Mouse (Mus musculus) left cerebral cortex, postnatal 14 days (tissue): Measurements from ENCODE around the gene Ppcdc. TPM values are rescaled to one million over a fixed set of nuclear protein-coding genes. Genes with fewer than 3 reads are reported as not detected.
"Not testable (repeated sequence)": the region's sequence is repeated elsewhere in the genome, so short reads cannot be mapped to it uniquely, and the experiment has no call there.

Experiments used
- DNase-seq, 2 experiments: peaks; one replicate each; pipeline ENCODE4 v3.0.0; 2021 to 2022; ENCODE audit warnings: low spot score in 2 of 2, mixed read lengths in 1 of 2
- intact Hi-C: fragments of 180-260 bp; cut with DNase I; formaldehyde crosslinking; loops from one replicate; pipeline ENCODE4 v1.15.1; 2025
- total RNA-seq, 2 experiments: library from RNA; stranded (reverse); gene quantifications; 2 replicates each; pipeline ENCODE4 v1.2.3; 2021

Ppcdc gene
- total RNA-seq, 2 experiments from 2014 or later = 14.4 to 14.7 TPM

DNA sequence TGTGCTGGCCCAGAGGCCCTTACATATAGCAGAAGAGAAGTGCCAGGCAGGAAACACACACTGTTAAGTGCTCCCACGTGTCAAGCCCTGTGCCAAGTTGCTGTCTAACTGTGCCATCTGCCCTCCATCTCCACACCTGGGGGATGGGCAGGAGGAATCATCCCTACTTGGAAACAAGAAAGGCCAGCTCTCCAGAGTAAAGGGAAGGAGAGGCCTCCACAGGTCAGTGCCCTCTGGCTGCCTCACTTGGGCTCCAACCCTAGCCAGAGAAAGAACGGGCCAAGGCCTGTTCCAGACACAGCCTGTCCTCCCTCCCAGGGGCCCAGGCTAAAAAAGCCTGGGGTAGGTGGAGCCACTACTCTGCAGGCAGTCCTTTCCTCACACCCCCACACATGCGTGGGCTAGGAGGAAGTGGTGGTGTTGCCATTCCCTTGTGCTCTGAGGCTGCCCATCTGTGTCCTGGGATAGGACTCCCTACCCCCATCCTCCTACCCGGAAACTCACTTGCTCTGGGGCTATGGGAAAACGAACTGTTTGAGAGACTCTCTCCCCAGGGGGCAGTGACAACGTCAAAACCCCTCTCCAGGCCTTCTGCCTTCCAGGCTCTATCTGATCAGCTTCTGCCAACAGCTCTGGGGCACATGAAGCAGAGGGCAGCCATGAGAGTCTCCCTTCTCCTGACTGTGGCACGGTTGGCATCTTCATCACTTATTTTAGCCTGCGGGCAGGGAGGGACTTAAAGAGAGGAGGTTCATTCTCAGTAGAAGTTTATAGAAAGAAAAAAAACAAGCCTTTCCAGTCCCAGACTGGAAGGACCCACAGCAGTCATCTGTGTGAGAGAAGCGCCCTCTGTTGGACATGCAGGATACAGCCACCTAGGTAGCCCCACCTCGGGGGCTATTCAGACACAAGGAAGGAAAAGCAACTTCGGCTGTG, 6.6 kb downstream of the Ppcdc start:
- intact Hi-C loops = loop anchor here (1.0 to 5.0 kb wide), 3 partner anchors 174 to 276 kb away; partner anchors contain the start of gene Commd4
- DNase-seq = peak; percentile 86 to 87

DNA sequence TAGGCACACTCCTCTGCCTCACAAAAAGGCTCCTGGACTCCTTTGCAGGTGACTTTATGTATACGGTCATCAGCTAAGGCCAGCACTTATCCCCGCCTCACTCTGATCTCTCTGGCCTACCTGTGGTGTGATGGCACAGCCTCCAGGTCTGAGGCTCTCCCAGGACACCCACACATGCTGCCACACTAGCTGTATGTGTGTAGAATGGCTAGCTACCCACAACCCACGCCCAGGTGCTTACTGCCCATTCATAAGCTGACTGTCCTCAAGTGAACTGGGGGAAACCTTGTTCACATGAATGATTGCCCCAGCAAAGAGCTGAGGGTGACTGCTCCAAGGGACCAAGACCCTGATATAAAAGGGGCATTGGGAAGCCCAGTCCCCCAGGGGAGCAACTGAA, 7.4 kb downstream of the Ppcdc start:
- no peak for DNase-seq
- intact Hi-C loops = loop anchor here (5.0 kb wide), 2 partner anchors 220 to 275 kb away; partner anchors contain the start of gene Commd4

DNA sequence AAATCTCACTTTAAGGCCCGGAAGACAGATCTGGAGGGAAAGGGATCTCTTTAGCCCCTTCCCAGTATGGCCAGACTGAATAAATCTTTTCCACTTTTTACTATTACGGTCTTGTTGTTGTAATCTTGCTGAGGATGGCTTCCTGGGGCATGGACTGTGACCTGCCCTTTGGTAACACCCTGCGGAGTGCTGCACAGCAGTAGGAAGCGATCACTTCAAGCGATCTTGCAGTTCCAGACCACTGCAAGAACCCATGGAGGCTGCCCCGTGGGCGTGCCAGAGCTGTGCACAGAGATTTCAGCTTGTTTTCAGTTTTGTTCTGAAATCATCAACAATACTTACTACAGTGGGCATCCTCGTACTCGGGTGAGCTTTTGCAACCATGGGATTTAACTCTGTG, 8.7 kb downstream of the Ppcdc start:
- DNase-seq = no peak
- intact Hi-C loops = loop anchor here (5.0 kb wide), 2 partner anchors 219 to 274 kb away; partner anchors contain the start of gene Commd4

DNA sequence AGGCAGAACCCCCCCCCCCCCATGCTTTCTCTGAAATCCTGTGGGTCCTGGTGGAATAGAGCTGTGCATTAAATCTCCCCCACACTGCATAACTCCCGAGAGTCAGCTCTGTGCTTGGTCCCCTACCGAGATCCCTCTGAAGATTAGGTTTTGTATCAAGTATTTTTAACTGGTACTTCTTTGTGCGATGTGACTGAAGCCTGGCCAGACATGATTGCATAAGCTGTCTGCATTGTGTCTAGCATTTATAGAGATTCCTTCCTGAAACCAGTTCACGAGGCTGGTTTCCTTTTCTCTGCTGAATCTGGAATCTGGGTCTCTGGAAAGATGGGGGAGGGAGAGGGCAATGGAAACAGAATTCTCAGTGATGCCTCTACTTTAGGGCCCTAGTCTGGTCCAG, 11.5 kb downstream of the Ppcdc start:
- intact Hi-C loops = no loop called here
- DNase-seq = peak in 1 of 2 experiments; percentile 41

DNA sequence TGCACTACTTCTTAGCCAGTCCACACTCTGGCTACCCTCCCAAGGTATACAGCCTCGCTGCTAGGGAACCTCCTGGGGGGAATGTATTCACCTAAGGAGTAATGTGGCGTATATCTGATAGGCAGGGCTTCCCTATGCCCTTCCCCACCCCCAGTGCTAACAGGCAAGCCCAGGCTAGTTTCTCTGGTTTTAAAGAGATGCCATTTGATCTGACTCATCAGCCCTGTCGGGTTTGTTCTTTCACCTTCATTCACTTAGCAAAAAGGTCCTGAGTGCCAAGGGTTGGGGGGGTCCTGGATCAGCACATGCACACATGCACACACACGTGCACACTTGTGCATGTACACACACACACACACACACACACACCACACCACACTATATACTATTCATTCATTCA, 12.0 kb downstream of the Ppcdc start:
- intact Hi-C loops = no loop called here

DNA sequence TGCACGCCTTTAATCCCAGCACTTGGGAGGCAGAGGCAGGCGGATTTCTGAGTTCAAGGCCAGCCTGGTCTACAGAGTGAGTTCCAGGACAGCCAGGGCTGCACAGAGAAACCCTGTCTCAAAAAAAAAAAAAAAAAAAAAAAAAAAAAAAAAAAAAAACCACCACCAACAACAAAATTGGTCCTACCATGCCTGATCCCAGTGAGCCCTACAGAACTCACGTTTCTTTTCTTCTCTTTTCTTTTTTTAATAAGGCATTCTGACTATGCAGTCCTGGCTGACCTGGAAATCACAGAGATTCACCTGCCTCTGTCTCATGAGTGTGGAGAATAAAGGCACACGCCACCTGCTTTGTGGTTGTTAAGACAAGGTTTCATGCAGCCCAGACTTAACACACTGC, 12.8 kb downstream of the Ppcdc start:
- DNase-seq, intact Hi-C loops: not testable (repeated sequence)

More for the DNA sequence above, 12.0 kb downstream of the Ppcdc start:
- no peak for DNase-seq

DNA sequence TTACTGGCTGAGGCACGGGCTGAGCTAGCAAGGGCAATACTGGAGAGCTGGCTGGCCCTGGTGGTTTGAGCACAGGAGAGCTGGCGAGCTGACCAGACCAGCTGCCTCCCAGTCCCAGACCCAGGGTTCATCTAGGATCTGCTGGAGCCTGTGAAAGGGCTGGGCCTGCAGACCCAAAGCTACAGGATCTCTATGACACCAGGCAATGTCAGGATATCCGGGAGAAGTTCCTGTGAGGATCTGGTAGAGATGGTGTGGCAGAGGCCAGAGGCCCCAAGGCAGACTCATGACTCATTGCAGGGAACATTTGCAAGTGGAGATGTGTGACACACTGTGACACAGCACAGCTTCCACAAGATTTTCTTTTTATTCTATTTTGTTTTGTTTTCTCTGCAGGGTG, 14.8 kb downstream of the Ppcdc start:
- intact Hi-C loops = no loop called here
- no peak for DNase-seq

DNA sequence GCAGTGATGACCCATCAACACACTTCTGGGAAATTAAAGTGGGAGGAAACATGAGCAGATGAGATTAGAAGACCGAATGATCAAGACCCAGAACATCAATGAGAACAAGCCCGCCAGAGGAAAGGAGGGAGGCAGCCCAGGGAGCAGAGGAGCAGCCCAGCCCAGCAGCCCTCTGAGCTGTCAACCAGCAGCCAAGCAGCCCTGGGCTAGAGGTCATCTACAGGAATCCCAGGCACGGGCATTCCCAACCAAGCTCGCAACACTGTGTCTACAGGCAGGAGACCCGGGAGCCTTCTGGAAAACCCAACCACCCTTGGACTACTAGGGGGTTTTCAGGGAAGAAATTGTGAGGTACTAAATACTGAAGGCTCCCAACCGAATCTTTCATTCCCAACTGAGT, 15.9 kb downstream of the Ppcdc start:
- intact Hi-C loops = no loop called here

DNA sequence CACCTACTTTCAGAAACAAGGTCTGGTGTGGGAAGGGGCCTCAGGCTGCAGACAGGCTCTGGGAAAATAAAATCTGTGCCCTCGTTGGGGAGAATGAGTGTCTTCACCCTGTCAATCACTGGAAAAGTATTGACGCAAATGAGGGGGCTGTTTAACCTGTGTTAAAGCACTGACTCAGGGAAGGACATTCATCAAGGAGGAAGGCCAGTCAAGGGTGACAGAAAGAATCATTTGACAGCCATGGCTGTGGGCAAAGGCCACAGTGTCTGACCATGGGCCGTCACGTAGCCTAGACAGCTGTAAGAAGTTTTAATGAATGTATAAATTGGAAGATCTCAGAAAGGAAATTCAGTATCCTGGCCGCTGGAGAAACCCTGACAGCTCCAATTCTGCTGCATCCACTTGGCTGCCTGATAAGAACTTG, 18.2 kb downstream of the Ppcdc start:
- no peak for DNase-seq
- intact Hi-C loops = no loop called here

More for the DNA sequence above, 15.9 kb downstream of the Ppcdc start:
- DNase-seq = no peak

DNA sequence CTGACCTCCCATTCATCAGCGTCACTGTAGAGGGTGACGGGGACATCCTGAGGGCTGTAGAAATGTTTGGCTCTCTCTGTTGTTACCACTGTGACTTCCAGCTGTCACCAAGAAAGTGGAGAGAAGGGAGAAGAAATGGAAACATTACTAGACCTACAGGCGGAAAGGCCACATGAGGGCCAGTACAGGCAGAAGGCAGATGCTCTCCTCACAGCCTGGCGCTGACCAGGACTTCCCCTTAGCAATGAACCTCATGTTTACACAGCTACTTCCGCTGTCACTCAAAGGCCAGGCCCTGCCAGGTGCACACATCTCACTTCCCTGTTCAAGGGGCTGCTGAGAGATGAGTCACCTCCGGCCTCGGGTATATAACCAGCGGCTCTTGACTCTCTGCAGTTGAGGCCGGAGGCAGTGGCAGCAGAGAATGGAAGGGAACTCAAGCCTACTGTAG, 18.8 kb downstream of the Ppcdc start:
- DNase-seq = peak; percentile 62 to 69
- intact Hi-C loops = no loop called here

DNA sequence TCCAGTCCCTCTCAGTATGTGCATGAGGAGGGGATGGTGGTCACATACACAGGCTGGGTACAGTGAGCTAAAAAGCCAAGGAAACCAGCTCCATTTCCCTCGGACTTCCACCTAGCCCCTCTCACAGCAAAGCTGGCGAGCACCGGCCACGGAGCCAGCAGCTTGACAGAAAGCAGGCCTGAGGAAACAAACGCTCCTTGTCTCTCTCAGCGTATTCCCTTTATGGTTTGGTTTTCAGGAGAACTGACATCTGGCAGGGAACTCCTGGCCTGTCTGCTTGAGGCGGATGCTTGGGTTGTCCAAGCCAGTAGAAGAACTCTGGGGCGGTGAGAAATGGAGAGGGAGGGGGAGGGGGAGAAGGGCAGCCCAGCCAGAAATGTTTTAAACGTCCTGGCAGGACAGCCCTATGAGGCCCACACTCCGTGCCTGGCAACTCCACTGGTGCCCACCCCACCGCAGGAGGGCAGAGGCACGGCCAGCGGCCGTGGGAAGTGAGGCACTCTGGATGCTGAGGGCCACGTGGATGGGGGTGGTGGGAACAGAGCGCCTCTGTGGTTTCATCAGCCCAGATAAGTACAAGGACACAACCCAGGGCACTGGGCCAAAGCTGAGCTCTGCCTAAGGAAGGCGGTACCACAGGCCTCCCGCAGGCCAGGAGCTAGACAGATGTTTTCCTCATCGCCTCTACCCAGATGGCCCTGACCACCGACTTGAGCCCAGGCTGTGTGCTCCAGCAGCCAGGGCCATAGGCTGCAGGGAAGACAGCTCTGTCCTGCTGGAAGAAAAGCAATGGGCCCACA, 19.4 kb downstream of the Ppcdc start:
- peak; percentile 86 to 94 for DNase-seq
- intact Hi-C loops = no loop called here

DNA sequence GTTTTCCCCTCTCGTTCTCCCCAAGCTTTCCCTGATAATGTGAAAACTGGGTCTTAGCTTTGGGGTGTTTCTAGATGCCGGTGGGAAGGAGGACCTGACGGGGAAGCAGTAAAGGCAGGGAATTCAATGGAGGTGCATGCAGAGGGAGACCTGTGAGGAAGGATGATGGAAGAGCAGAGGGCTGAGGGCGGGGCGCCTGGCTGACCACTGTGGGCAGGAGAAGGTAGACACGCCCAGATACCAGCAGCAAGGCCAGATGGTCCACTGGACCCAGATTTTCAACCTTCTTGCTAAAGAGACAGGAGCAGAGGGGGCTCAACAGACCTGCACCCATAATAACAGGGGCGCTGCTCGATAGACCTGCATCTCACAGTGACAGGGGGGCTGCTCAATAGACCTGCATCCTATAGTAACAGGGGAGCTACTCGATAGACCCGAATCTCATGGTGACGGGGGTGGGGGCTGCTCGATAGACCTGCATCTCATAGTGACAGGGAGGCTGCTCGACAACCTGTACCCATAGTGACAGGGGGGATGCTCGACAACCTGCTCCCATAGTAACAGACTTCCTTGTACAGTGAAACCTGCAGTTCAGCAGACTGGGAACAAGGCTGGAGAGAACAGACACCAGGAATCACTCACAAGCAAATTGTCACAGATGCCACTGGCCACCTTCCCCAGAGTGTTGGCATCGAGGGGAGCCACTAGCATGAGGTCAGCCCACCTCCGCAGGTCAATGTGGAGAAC, 20.2 kb downstream of the Ppcdc start:
- intact Hi-C loops = no loop called here
- no peak for DNase-seq

DNA sequence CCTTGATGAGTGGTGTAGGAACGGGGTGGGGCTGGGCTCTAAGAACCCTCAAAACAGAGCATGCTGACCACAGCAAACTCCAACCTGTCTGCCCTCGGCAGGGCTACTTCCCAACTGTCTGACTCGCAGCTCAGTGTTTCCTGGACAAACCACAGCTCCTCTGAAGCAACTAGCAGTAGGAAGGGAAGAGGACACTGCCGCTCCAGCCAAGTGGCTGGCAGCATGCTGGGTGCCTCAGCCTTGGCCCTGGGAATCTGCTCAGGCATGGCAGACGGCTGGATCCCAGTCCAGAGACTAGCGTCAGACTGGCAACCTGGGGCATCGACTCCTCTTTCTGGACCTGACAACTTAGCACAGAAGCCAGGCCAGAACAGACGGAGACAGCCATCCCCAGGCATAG, 22.6 kb downstream of the Ppcdc start:
- DNase-seq = peak in 1 of 2 experiments; percentile 32
- intact Hi-C loops = no loop called here

DNA sequence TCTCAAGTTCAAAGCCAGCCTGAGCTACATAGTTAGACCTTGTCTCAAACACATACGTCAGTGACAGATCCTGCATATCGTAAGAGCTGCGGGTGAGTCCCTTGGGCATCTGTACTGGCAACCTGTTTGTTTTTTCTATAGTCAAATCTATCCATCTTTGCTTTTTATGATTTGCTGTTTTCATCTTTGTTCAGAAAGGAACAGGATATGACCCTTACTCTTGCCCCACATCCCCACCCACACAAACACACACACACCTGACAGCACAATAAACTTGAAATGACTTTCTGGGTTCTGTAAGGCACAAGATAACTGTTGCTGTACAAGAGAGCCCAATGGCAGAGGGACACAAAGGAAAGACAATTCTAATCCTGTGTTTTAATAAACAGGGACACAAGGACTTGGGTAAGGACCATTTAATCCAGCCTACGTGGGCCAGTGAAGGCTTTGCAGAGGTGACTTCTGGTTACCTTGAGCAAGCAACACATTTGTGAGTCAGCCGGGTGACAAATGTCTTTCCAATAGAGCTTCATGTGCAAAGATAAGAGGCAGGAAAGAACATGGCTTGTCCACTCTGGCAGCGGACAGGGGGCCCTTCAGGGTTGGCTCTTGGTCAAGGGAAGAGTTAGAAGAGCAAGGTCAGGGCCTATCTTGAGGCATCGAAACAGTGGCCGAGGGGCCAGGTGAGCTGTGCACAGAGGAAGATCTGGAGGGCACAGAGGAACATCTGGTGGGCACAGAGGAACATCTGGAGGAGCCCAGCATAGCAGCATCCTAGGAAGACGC, 32.6 kb downstream of the Ppcdc start:
- intact Hi-C loops = no loop called here
- no peak for DNase-seq

DNA sequence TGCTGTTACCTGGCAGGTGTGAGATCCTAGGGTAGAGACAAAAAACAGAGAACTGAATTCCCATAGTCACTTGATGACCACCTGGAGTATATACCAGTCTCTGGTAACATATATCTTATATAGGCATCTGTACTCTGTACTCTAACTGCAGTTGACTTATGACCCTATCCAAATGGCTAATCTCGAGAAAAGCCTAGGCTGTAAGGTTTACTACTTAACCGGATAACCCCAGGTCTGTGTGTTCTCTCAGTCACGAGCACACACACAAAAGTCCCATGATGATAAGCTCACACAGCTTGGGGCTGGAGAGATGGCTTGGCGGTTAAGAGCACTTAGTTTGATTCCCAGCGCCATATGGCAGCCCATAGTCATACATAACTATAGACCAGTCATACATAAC, 33.5 kb downstream of the Ppcdc start:
- DNase-seq = no peak
- intact Hi-C loops = no loop called here

DNA sequence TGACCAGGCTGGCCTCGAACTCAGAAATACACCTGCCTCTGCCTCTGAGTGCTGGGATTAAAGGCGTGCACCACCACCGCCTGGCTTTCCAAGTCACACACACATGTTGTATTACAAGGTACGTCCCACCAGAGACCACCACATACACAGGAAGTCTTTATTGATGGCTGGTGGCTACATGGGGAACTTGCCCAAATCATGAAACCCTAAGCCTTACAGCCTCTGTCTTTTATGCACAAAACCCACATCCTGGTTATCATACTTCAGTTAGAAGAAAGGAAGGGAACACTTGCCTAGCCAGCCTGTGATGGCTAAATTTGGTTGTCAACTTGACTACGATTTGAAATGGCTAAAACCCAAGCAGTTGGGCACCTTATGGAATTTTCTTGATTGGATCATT, 35.9 kb downstream of the Ppcdc start:
- intact Hi-C loops = no loop called here
- DNase-seq = no peak

DNA sequence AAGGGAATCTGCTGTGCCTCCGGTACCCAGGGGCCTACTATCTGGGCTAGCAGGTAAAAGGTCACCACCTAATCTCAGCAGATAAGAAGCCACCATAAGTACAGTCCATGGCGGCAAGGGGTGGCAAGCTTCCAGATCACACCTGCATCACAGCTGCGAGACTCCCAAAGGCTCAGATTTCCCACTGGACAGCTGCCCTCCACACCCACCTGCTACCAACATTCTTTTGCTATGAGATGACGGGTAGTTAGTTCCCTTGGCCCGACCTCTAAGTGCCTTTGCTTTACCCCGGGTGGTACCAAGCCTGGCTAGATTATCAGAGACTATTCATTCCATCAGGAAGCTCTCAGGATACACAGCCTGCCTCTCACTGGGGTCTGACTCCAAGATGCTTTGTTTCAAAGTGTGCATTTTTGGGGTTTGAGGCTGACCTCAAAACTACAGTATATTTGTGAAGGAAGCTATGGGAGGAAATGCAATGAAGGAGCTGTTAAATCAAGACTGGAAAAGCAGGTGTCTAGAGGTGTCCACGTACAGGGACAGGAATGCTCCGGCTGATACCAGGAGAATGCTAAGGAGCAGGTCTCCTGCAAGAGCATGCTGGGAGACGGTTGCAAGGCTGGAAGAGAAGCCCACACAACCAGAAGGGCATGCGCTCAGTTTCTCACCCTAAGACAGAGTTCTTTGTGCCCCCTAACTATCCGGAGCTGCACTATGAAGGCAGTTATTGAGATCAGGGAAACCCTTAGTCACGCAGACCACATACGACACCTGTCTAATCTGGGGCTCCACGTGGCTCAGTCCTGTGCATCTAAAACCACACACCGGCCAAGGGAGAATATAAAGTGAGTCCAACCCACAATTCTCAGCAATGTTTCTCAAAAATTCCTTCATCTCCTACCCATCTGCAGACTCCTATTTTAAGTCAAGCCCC, 37.3 kb downstream of the Ppcdc start:
- DNase-seq = no peak
- intact Hi-C loops = no loop called here

DNA sequence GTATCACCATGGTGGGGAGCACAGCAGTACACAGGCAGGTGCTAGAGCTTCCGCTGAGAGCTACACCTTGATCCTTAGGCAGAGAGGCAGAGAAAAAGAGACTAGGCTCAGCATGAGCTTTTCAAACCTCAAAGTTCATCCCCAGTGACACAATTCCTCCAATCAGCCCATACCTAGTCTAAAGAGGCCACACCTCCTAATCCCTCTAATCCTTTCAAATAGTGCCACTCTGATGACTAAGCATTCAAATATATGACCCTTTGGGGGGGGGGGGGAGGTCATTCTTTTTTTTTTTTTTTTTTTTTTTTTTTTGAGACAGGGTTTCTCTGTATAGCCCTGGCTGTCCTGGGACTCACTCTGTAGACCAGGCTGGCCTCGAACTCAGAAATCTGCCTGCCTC, 41.2 kb downstream of the Ppcdc start:
- no peak for DNase-seq
- intact Hi-C loops = no loop called here
